Mouse (Mus musculus): ENCODE results near the gene Chpf. TPM values are rescaled to one million over a fixed set of nuclear protein-coding genes. Genes with fewer than 3 reads are reported as not detected.

Gene Chpf
- polyA plus RNA-seq (2012; rRNA removed): 297 and 402 TPM in 2 replicates

GRCm38 (mm10) chr1:75478916-75479634 lies at the start of gene Chpf, which contains the start of gene Tmem198:
Chpf (minus strand) TSS chr1:75479307.
Tmem198 (plus strand) TSS chr1:75479532.

GRCm38 (mm10) chr1:75521321-75522031 lies 42.4 kb upstream of the Chpf start, which contains the start of gene Stk11ip:
Stk11ip (plus strand) TSS chr1:75521529.

GRCm38 (mm10) chr1:75507006-75507405 lies 27.9 kb upstream of the Chpf start, which contains the start of gene Inha:
Inha (plus strand) TSS chr1:75507077.

GRCm38 (mm10) chr1:75505956-75506831 lies 27.1 kb upstream of the Chpf start, which contains the start of gene Obsl1:
Obsl1 (minus strand) TSS chr1:75506452.

GRCm38 (mm10) chr1:75450314-75451005 lies 28.6 kb downstream of the Chpf start, which contains the start of gene Asic4:
Asic4 (plus strand) TSS chr1:75450436.

GRCm38 (mm10) chr1:75435475-75436328 lies 43.4 kb downstream of the Chpf start, which contains the start of gene Gmppa:
Gmppa (plus strand) TSS chr1:75435930.

Other genes starting within 250 kb of the Chpf start
- not detected in 2 replicates for gene A630095N17Rik, start 247.2 kb downstream of the Chpf start, polyA plus RNA-seq (2012; rRNA removed)
- 65.5 and 66.2 TPM in 2 replicates for gene Dnajb2, start 242.9 kb downstream of the Chpf start, polyA plus RNA-seq (2012; rRNA removed)
- gene Ptprn, start 214.8 kb downstream of the Chpf start, polyA plus RNA-seq (2012; rRNA removed): 4.9 and 5.2 TPM in 2 replicates
- gene Resp18, start 200.9 kb downstream of the Chpf start, polyA plus RNA-seq (2012; rRNA removed): not detected in 2 replicates
- gene Dnpep, start 161.3 kb downstream of the Chpf start, polyA plus RNA-seq (2012; rRNA removed): 237 and 252 TPM in 2 replicates
- 181 and 202 TPM in 2 replicates for gene Des, start 119.0 kb downstream of the Chpf start, polyA plus RNA-seq (2012; rRNA removed)
- gene Speg, start 104.0 kb downstream of the Chpf start, polyA plus RNA-seq (2012; rRNA removed): 97.8 and 125 TPM in 2 replicates
- gene Gmppa, start 43.4 kb downstream of the Chpf start, polyA plus RNA-seq (2012; rRNA removed): 156 and 167 TPM in 2 replicates
- 2.7 and 3.4 TPM in 2 replicates for gene Asic4, start 28.9 kb downstream of the Chpf start, polyA plus RNA-seq (2012; rRNA removed)
- gene Tmem198, start 225 bp upstream of the Chpf start, polyA plus RNA-seq (2012; rRNA removed): 8.4 and 10.4 TPM in 2 replicates
- 725 and 800 TPM in 2 replicates for gene Obsl1, start 27.1 kb upstream of the Chpf start, polyA plus RNA-seq (2012; rRNA removed)
- gene Inha, start 27.8 kb upstream of the Chpf start, polyA plus RNA-seq (2012; rRNA removed): 6,588 and 7,990 TPM in 2 replicates
- gene Stk11ip, start 42.2 kb upstream of the Chpf start, polyA plus RNA-seq (2012; rRNA removed): 79.7 and 93.7 TPM in 2 replicates
- 111 and 121 TPM in 2 replicates for gene Slc4a3, start 67.0 kb upstream of the Chpf start, polyA plus RNA-seq (2012; rRNA removed)

Data from ovary, adult 2 months (tissue).